Mouse (Mus musculus) brain, adult 2 months (tissue): ENCODE results near the gene Fam189b.
"Not testable (repeated sequence)": the region's sequence is repeated elsewhere in the genome, so short reads cannot be mapped to it uniquely, and the experiment has no call there.

Experiments used
- DNase-seq: peaks from one replicate; pipeline ENCODE4 v3.0.0; 2011; ENCODE audit warnings: low read depth, low spot score

Fam189b gene

GRCm38 (mm10) chr3:89183058-89183958, at the start of gene Fam189b:
Gene Fam189b (plus strand): TSS chr3:89183143.
- peak; percentile 98 for DNase-seq

DNA sequence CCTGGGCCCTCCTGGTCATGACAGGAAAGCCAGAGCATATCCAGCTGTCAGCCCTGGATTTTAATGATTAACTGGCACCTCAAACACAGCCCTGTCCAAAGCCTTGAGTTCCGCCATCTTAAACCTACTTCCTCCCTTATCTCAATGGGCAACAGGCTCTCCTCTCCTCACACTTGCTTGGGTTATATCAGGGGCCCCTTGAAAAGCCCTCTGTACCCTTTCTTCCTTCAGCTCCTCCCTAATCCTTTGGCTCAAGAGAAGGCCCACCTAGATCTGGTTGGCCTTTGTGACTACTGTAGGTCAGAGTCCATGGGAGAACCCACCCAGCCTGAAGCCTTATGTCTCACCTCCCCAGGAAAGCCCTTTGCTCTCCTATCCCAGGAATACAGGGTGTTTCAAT, 49.2 kb upstream of the Fam189b start:
- no peak for DNase-seq

- no peak for DNase-seq
These were observed 47.0 kb upstream of the Fam189b start, which contains the start of gene Pklr for GRCm38 (mm10) chr3:89135958-89136357. Gene Pklr (plus strand): TSS chr3:89136142.

- DNase-seq: no peak
These were observed 46.6 kb upstream of the Fam189b start for GRCm38 (mm10) chr3:89136365-89136764.

GRCm38 (mm10) chr3:89144821-89145220, 38.1 kb upstream of the Fam189b start:
- DNase-seq: no peak

GRCm38 (mm10) chr3:89145566-89145965, 37.4 kb upstream of the Fam189b start:
- DNase-seq: no peak

DNA sequence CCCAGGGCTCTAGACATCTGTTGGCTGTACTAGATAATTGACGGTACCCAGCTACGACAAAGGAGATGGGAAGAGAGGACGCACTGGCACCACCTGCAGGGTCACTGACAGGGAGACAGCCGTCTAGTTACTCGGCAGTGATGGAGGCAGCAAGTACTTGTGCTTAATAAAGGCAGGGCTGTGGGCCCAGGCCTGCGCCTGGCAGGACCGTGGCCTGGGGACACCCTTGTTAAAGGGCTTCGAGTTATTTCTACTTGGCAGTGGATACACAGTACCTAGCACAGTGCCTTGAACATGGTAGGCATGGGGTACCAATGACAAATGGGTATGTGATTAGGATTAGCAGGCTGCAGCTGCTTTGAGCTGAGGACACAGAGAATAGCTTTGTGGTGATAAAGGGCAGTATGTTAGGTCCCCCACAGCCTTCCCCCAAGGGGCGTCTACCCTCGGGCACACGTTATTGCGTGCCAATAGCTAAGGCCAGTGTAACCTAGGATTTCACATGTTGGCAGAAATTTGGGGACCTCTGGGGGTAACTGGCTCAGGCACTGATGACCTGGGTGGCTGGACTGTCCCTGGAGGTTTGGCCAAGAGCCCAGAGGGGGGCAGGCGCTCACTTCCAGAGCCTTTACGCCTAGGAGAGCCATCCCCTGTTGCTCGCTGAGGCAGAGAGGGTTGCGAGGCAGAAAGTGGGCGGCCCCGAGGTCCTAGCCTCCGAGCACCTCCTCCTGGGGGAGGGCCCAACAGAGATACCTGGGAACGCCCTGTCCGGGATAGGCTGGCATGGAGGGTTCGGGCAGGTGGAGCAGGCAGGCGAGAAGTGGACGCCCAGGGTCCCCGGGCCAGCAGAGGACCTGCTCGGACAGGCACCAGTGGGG, 35.6 kb upstream of the Fam189b start:
- DNase-seq: no peak

GRCm38 (mm10) chr3:89147979-89148311, 35.0 kb upstream of the Fam189b start:
- DNase-seq: no peak

DNA sequence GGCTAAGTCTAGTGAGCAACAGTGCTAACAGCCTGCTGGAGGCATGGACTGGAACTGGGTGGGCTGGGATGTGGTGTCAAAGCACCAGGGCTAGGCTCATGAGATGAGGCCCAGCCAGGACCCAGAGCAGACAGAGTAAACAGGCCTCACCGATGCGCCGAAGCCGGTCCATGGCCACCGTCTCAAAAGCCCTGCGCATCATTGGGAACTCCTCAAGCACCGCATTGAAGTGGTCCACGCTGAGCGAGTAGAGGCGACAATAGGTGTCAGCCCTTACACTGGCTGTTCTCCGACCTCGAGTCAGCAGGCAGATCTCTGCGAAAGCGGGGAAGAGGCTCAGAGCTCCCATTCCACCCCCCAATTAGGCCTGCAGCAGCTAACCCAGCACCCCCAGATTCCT, 34.4 kb upstream of the Fam189b start:
- DNase-seq: no peak

DNA sequence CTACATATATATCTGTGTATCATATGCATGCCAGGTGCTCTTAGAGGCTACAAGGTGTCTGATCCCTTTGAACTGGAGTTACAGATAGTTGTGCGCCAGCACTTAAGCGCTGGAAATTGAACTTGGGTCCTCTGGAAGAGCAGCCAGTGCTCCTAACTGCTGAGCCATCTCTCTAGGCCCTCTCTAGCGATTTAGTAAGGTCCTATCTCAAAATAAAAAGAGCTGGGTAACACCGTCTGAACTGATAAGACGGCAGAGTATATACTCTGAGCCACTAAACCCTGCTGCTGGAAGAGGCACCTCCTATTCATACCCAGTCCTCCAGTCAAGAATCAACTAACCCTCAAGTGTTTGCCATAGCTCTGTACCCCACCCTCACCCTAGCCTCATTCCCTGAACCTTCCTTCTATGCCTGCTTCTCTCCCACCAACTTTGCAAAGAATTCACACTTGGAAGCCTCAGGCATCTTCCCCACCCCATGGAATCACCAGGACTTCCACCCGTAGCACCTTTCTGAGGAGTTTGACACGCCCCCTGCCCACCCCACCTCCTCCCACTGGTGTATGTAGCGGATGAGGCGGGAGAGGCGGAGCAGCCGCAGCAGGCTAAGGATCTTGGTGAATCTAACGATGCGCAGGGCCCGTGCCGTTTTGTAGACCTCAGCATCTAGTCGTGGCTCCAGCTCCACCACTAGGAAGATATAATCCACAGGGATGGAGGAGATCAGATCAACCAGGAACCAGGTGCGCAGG, 30.7 kb upstream of the Fam189b start:
- DNase-seq: no peak

DNA sequence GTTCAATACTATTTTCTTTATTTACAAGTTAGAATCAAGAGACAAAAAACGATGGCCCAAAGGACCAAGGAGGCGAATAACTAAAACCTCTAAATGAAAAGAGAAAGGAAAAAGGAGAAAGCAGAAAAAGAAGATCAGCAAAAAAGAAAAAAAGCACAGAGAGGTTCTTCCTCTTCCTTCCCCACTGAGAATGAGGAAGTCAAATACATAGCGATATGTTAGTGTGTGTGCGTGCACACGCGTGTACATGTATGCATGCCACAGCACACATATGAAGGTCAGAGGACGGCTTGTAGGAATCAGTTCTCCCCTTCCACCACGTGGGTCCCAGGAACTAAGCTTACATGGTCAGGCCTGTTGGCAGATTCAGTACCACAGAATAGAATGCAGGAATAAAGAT, 26.0 kb upstream of the Fam189b start:
- no peak for DNase-seq

- DNase-seq: peak; percentile 70
These were observed 24.3 kb upstream of the Fam189b start for GRCm38 (mm10) chr3:89158651-89159050.

GRCm38 (mm10) chr3:89159211-89159610, 23.7 kb upstream of the Fam189b start:
- DNase-seq: peak; percentile 19

DNA sequence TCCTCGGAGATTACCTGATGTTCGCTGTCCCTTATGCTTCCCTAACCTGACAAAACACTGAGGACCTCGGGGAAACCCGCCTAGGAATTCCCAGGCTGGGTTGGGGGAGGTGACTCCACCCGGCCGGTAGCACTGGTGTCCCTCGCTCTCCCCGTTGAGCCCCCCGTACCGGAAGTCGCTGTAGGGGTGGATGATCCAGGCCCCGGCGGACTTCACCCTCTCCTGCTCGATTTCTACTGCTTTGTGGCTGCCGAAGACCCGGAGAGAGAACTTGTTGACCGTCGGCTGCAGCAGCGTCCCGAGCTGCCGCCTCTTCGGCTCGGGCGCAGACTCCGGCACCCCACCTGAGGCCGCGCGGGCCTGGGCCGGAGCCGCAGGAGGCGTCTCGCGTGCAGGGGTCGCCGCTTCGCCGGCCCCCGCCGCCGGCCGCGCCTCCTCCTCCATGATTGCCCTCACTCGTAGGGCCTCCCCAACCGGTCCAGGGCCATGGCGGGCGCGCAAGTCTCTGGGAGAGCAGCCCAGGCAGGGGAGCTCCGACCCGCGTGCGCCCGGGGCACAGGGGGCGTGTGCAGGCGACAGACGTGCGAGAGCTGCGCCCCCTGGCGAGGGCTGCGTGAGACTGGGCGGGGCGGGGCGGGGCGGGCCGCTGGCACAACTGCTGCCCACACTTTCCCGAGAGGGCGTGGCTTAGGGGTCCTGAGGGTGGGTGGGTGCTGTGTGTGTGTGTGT, 23.2 kb upstream of the Fam189b start, which contains the start of gene Hcn3:
TSS of gene Hcn3 (minus strand) at position 581 of the 729 bp plus-strand sequence.
- DNase-seq: peak; percentile 82

DNA sequence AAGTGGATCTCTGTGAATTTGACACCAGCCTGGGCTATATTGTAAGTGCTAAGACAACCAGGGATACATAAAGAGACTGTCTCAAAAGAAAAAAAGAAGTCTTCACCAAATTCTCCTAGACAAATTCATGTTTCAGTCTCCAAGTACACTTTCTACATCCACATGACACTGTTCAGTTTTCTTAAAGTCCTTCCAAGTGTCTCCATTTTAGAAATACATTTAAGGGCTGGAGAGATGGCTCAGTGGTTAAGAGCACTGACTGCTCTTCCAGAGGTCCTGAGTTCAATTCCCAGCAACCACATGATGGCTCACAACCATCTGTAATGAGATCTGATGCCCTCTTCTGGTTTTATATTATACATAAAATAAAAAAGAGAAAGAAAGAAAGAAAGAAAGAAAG, 21.7 kb upstream of the Fam189b start:
- not testable (repeated sequence) for DNase-seq

DNA sequence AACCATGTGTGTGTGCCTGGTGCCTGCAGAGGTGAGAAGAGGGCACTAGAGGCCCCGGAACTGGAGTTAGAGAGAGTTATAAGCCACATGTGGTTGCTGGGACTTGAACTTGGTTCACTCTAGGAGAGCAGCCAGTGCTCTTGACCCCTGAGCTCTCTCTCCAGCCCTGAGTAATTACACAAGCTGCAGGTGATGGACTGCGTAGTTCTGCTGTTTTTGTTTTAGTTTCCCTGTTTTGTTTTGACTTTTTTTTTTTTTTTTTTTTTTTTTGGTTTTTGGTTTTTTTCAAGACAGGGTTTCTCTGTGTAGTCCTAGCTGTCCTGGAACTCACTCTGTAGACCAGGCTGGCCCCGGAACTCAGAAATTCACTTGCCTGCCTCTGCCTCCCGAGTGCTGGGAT, 21.2 kb upstream of the Fam189b start:
- no peak for DNase-seq

- no peak for DNase-seq
These were observed 19.8 kb upstream of the Fam189b start for GRCm38 (mm10) chr3:89163123-89163522.

DNA sequence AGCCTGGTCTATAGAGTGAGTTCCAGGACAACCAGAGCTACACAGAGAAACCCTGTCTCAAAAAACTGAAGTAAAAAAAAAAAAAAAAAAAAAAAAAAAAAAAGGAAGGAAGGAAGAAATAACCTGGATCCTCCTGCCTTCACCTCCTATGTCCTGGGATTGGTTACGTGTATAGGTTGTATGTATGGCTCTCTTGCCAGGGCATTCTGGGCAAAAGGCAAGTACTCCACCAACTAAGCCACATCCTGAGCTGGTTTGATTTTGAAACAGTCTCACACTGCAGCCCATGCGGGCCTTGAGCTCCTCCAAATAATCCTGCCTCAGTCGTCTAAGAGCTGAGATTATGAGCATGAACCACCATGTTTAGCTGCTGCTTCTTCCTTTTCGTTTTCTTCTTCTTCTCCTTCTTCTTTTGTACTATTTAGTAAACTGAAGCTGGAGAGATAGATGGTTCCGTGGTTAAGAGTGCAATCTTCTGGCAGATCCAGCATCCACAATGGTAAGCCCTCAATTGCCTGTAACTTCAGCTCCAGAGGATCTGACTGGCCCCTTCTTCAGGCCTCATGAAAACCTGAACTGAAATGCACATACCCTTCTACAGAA, 19.2 kb upstream of the Fam189b start:
- no peak for DNase-seq

GRCm38 (mm10) chr3:89164506-89165267, 18.3 kb upstream of the Fam189b start, which contains the start of gene Clk2:
Gene Clk2 (plus strand): TSS chr3:89164795.
- DNase-seq: peak; percentile 96
